Mouse (Mus musculus) ES-Bruce4 (cell line): Measurements from ENCODE around the gene Rgs7bp. TPM values are rescaled to one million over a fixed set of nuclear protein-coding genes. Genes with fewer than 3 reads are reported as not detected.

Experiments used
- H3K27ac ChIP-seq: 2 replicates; pipeline ENCODE4 v1.5.1; 2012; ENCODE audit warnings: low read length, inconsistent platforms; ENCODE audit not compliant: insufficient read depth
- H3K27me3 ChIP-seq: 2 replicates; pipeline ENCODE4 v1.6.1; 2012; ENCODE audit warnings: mild to moderate bottlenecking, low read length, inconsistent platforms; ENCODE audit not compliant: control insufficient read depth, poor library complexity, insufficient read depth, severe bottlenecking
- H3K36me3 ChIP-seq: 2 replicates; pipeline ENCODE4 v1.6.1; 2012; ENCODE audit warnings: inconsistent platforms, mild to moderate bottlenecking, low read length, moderate library complexity; ENCODE audit not compliant: control insufficient read depth, poor library complexity, insufficient read depth, severe bottlenecking
- H3K4me1 ChIP-seq: one replicate; pipeline ENCODE4 v1.8.1; 2011; ENCODE audit warnings: low read length; ENCODE audit not compliant: control insufficient read depth, insufficient read depth
- H3K4me3 ChIP-seq: 2 replicates; pipeline ENCODE4 v1.5.1; 2011; ENCODE audit warnings: low read depth, mild to moderate bottlenecking, low read length
- H3K9ac ChIP-seq: 2 replicates; pipeline ENCODE4 v1.6.1; 2012; ENCODE audit warnings: low read depth, mild to moderate bottlenecking, inconsistent platforms; ENCODE audit not compliant: poor library complexity, severe bottlenecking
- H3K9me3 ChIP-seq: replicated peaks from 2 replicates; pipeline ENCODE4 v1.6.1; 2012; ENCODE audit warnings: mild to moderate bottlenecking, low read length, inconsistent platforms; ENCODE audit not compliant: control insufficient read depth, poor library complexity, insufficient read depth, severe bottlenecking
- CTCF ChIP-seq: IDR thresholded peaks from one replicate; pipeline ENCODE4 v1.8.1; 2011; ENCODE audit warnings: low read depth, low read length
- EP300 ChIP-seq: IDR thresholded peaks from 2 replicates; pipeline ENCODE4 v1.6.1; 2011; ENCODE audit warnings: low read depth, low read length; ENCODE audit not compliant: insufficient read depth
- POLR2A ChIP-seq: IDR thresholded peaks from one replicate; pipeline ENCODE4 v1.8.1; 2011; ENCODE audit warnings: low read length; ENCODE audit not compliant: insufficient read depth
- polyA plus RNA-seq: library from polyadenylated mRNA; stranded (reverse); fragments of >200 nt; gene quantifications from 2 replicates; pipeline ENCODE4 v1.2.4, GENCODE M21; 2011; ENCODE audit warnings: low read depth; ENCODE audit not compliant: missing spikeins, insufficient read depth, insufficient read length

Rgs7bp gene
- polyA plus RNA-seq, 1 experiment, result 0.09 TPM

DNA sequence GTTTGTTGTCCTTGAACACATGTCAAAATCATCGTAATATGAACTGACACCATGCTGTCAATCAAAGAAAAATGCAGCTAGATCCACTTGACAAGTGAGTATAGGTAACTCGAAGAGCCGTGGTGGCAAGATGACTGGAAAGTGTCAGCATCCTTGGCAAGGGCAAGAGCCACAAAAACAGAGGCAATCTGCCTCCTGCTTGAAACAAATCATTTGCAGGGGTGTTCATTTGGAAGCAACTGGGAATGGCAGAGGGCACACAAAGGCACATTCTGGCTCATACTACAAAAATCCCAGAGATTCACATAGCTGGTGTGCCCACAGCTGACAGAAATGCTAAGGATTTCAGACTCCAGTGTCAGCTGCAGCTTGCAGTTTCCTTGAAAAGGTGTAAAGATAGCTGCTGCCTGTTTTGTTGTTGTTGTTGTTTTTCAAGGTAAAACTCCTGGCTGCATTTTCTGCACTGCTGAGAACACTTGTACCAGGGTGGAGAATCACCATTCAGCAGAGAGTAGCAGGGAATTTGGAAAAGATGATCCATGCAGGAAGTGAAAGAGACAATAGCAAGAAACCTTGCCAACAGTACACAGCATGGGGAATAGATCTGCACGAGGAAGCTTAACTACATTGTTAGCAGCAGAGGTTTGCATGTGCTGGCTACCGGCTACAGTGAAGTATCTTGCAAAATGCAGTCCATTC is 52.4 kb downstream of the Rgs7bp start:
- H3K9ac ChIP-seq, result no peak overlapping the region
- H3K36me3 ChIP-seq, result no peaks in the 10 kb centered on the region
- no peak overlapping the region for H3K4me3 ChIP-seq
- H3K4me1 ChIP-seq, result no peaks in the 10 kb centered on the region
- peaks cover 9% of the 10 kb centered on the region for H3K9me3 ChIP-seq
- no peak overlapping the region for H3K27ac ChIP-seq
- H3K27me3 ChIP-seq, result no peaks in the 10 kb centered on the region
- TF ChIP-seq EP300 (no peak), POLR2A (no peak), CTCF (no peak)

DNA sequence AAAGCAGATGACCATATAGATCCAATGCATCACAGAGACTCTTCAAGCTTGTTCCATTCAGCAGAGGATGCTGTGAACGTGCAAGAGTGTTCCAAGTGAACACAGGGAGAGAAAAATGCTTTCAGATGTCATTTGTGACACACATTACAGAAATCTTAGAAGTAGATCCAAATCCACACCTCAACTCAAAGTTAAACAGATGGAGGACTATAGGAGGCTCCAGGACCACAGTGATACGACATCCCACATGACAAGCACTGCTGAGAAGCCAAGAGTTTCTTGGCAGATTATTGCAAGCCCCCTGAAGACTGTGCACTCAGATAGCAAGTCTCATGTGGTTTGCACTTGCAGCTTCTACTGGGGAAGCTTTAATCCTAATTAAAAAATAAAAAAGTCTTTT is 53.0 kb downstream of the Rgs7bp start:
- Histone ChIP-seq H3K27me3 (no peaks in the 10 kb centered on the region), H3K36me3 (no peaks in the 10 kb centered on the region), H3K4me1 (no peaks in the 10 kb centered on the region), H3K9me3 (peaks cover 15% of the 10 kb centered on the region), H3K9ac (no peak overlapping the region), H3K4me3 (no peak overlapping the region), H3K27ac (no peak overlapping the region)
- TF ChIP-seq POLR2A (no peak), CTCF (no peak), EP300 (no peak)

GRCm38 (mm10) chr13:104988811-104989258 is 65.9 kb downstream of the Rgs7bp start:
- TF ChIP-seq CTCF, result no peak
- no peak for TF ChIP-seq POLR2A
- TF ChIP-seq EP300, result no peak
- no peak overlapping the region for H3K27ac ChIP-seq

DNA sequence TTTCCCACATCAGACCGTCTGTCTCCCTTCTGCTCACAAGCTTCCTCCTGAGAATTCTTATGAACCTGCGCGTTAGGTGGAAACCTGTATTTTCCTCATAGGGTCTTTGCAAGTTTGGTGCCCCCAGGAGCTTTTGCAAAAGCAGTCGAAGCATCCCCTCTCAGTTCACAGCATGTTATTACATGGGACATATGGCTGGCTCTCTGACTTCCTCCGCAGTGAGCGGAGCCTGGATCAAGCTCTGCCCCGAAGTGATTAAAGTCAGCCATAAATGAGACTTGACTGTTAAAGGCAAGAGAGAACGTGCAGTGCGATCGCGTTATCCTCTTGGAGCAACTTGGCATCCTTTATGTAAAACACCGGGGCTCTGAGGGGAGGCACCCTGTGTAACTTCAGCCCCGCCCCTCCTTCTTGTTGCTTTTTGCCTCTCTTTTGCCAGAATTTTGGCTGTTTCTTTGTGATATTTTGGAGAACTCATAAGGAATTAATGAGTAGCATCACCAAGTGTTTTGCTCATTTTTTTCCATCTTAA is 66.7 kb downstream of the Rgs7bp start:
- peaks cover 10% of the 10 kb centered on the region for H3K9me3 ChIP-seq
- TF ChIP-seq CTCF, result no peak
- TF ChIP-seq EP300, result no peak
- TF ChIP-seq POLR2A, result no peak
- no peak overlapping the region for H3K27ac ChIP-seq
- no peaks in the 10 kb centered on the region for H3K27me3 ChIP-seq
- H3K4me1 ChIP-seq, result no peaks in the 10 kb centered on the region
- H3K36me3 ChIP-seq, result no peaks in the 10 kb centered on the region
- H3K9ac ChIP-seq, result no peak overlapping the region
- no peak overlapping the region for H3K4me3 ChIP-seq

More at GRCm38 (mm10) chr13:104988811-104989258, 65.9 kb downstream of the Rgs7bp start:
- Histone ChIP-seq H3K36me3 (no peaks in the 10 kb centered on the region), H3K27me3 (no peaks in the 10 kb centered on the region), H3K9me3 (peaks cover 10% of the 10 kb centered on the region), H3K4me3 (no peak overlapping the region), H3K9ac (no peak overlapping the region), H3K4me1 (no peaks in the 10 kb centered on the region)

DNA sequence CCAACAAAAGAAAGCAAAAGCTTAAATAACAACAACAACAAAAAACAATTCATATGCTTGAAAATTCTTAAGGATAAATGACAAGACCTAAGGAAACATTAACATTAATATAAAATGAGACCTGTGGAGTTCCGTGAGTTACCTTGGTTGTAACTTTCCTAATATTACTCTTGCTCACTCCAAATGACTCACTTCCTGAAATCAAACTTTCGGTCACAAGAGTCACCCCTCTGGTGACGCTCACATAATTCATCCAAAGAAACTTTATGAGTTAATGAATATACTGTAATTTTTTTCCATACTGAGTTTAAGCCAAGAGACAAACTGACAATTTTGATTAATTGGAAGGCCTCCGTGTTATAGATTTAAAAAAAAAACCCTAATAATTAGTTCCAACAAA is 69.0 kb downstream of the Rgs7bp start:
- no peak overlapping the region for H3K4me3 ChIP-seq
- H3K27me3 ChIP-seq, result no peaks in the 10 kb centered on the region
- no peak for TF ChIP-seq POLR2A
- TF ChIP-seq EP300, result no peak
- no peak for TF ChIP-seq CTCF
- H3K27ac ChIP-seq, result no peak overlapping the region
- H3K4me1 ChIP-seq, result no peaks in the 10 kb centered on the region
- no peaks in the 10 kb centered on the region for H3K36me3 ChIP-seq
- peaks cover 8% of the 10 kb centered on the region for H3K9me3 ChIP-seq
- no peak overlapping the region for H3K9ac ChIP-seq

- H3K9me3 ChIP-seq, result no peaks in the 10 kb centered on the region; the same call in 1 of the 2 replicates
- no peaks in the 10 kb centered on the region for H3K4me1 ChIP-seq
- H3K9ac ChIP-seq, result no peak overlapping the region
- no peaks in the 10 kb centered on the region for H3K36me3 ChIP-seq
- H3K27ac ChIP-seq, result no peak overlapping the region
- H3K4me3 ChIP-seq, result no peak overlapping the region
- H3K27me3 ChIP-seq, result no peaks in the 10 kb centered on the region
- no peak for TF ChIP-seq EP300
- no peak for TF ChIP-seq CTCF
- no peak for TF ChIP-seq POLR2A
Observed at GRCm38 (mm10) chr13:104983989-104984388, 70.7 kb downstream of the Rgs7bp start.
